Mouse (Mus musculus) testis, adult 2 months (tissue): ENCODE measurements around the gene Prr3.

Experiments used
- CTCF ChIP-seq: fragments of 200-500 bp; IDR thresholded peaks from 2 replicates; pipeline ENCODE4 v1.5.1; 2012; ENCODE audit warnings: low read depth, mild to moderate bottlenecking, inconsistent platforms, low read length, moderate library complexity; ENCODE audit not compliant: control insufficient read depth, insufficient read depth, insufficient replicate concordance
- POLR2A ChIP-seq: fragments of 200-500 bp; IDR thresholded peaks from 2 replicates; pipeline ENCODE4 v1.6.1; 2012; ENCODE audit warnings: low read depth, mild to moderate bottlenecking, inconsistent platforms, low read length, moderate library complexity; ENCODE audit not compliant: control insufficient read depth

- TF ChIP-seq CTCF: no peak
- no peak for TF ChIP-seq POLR2A
Observed at GRCm38 (mm10) chr17:35939941-35940340, 40.1 kb downstream of the Prr3 start.
